Mouse (Mus musculus): ENCODE measurements at regions not wholly inside any gene's neighbourhood (a gene's known extent, or its start where the extent isn't known, plus 50 kb on each side); places are given as distances from the start of the nearest gene placed in this dataset.

DNA sequence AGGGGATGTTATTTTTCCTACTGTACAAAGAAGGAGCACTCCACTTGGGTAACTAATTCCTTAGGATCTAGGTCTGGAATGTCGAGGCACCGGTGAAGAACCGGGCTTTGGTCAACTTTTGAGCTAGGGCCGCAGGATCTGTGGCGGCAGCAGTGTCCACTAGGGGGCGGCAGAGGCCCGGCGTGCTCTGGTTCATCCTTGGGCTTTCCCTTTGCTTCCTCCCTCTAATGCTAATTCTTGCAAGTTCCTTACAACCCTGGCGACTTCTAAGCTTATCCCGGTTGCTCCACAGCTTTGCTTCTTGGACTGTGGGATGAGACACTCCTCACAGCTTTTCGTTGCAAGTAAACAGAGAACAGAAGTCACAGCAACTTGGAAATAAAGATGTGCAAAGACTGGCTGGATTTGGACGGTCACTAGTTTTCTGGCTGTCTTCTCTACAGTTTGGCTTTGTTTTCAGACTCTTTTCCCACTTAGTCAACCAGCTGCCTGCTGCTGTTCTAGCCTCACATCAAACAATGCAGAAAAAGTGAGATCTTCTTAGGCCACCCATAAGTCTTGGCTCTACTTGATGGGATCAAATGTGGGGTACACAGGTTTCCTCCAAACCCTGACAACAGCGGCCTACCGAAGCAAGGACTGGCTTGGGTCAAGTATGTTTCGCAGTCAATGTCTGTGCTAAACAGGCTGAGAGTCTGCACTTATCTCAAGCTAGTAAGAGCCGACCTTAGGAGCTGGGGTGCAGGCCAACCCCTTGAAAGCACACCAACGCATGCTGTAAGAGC lies 51.2 kb upstream of the Tmem72 start:
- Histone ChIP-seq H3K27ac (replicated peaks; ENCODE audit: low read depth, low read length) (no peak overlapping the region), H3K4me1 (ENCODE audit: control insufficient read depth, insufficient read depth, insufficient read length, low read length) (no peaks in the 10 kb centered on the region), H3K4me3 (ENCODE audit: insufficient read depth, low read depth, low read length) (no peak overlapping the region)

GRCm38 (mm10) chr6:116774954-116775675 lies 58.4 kb upstream of the Tmem72 start:
- no peak overlapping the region for H3K27ac ChIP-seq (replicated peaks; ENCODE audit: low read depth, low read length)
- no peak overlapping the region for H3K4me3 ChIP-seq (ENCODE audit: insufficient read depth, low read depth, low read length)
- H3K4me1 ChIP-seq (ENCODE audit: control insufficient read depth, insufficient read depth, insufficient read length, low read length), result no peaks in the 10 kb centered on the region

- Histone ChIP-seq H3K27ac (replicated peaks; ENCODE audit: low read depth, low read length) (no peak overlapping the region), H3K4me1 (ENCODE audit: control insufficient read depth, insufficient read depth, insufficient read length, low read length) (no peaks in the 10 kb centered on the region), H3K4me3 (ENCODE audit: insufficient read depth, low read depth, low read length) (no peak overlapping the region)
Observed at GRCm38 (mm10) chr6:116786553-116787335, 70.0 kb upstream of the Tmem72 start.

DNA sequence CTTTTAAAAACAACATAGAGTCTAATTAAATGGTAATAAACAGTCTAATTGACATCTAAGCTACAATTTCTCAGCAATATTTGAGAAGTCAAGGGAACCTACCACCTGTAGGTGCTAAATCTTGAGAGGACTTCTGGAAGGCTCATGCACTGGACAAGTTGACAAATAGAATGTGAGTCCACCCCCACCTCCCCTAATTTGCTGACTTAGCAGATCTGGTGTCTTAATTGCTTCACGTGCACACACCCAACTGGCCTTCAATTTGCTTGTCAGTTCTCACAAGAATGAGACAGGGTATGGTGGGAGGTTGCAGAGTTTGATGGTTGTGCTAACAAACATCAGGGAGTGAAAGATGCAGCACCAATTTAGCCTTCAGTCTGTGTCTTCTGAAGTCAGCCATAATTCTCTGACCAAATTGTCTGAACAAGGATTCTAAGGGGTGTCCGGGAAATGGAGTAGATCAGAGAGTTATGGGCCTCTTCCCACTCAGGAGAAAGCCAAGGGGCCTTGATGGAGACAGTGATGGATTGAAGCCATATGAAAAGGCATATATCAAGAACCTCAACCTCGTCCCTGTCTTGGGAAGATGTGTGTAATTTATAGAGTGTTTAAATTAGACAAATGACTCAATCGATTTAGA lies 76.7 kb upstream of the Tmem72 start:
- Histone ChIP-seq H3K4me1 (ENCODE audit: control insufficient read depth, insufficient read depth, insufficient read length, low read length) (no peaks in the 10 kb centered on the region), H3K4me3 (ENCODE audit: insufficient read depth, low read depth, low read length) (no peak overlapping the region), H3K27ac (replicated peaks; ENCODE audit: low read depth, low read length) (no peak overlapping the region)

GRCm38 (mm10) chr6:116793961-116794336 lies 77.2 kb upstream of the Tmem72 start:
- H3K27ac ChIP-seq (replicated peaks; ENCODE audit: low read depth, low read length), result no peak overlapping the region
- H3K4me1 ChIP-seq (ENCODE audit: control insufficient read depth, insufficient read depth, insufficient read length, low read length), result no peaks in the 10 kb centered on the region
- no peak overlapping the region for H3K4me3 ChIP-seq (ENCODE audit: insufficient read depth, low read depth, low read length)

DNA sequence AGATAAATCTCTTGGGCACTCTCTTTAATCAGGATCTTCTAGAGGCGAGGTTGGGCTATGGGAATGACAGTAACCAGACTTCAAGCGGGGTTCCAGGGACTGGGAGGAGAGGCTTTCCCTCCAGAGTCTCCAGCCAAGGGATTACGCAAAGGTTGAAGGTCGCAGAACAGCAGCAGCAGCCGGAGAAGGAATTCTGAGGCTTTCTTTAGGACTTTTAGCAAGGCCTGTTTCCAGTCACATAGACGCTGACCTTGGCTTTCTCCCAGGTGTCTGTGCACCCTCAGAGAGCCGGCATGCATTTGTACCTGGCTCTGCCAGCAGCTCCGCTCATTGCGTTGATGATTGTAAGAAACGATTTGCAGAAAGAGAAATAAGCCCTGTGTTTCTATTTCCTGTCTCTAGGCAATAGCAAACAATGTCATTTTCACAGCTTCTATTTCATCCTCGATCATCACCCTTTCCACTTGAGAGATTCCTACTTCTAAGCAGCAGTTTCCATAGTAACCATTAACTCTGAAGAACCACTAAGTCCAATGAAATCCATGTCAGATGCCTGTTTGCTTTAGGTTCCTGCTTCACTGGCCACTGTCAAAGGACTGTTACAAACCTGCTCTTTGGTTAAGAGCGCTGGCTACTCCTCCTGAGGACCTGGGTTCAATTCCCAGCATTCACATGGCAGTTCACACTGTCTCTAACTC lies 104.7 kb upstream of the Tmem72 start:
- H3K4me1 ChIP-seq (ENCODE audit: control insufficient read depth, insufficient read depth, insufficient read length, low read length), result no peaks in the 10 kb centered on the region
- no peak overlapping the region for H3K27ac ChIP-seq (replicated peaks; ENCODE audit: low read depth, low read length)
- H3K4me3 ChIP-seq (ENCODE audit: insufficient read depth, low read depth, low read length), result no peak overlapping the region

GRCm38 (mm10) chr6:116822605-116823004 lies 105.9 kb upstream of the Tmem72 start:
- no peak overlapping the region for H3K27ac ChIP-seq (replicated peaks; ENCODE audit: low read depth, low read length)
- H3K4me3 ChIP-seq (ENCODE audit: insufficient read depth, low read depth, low read length), result no peak overlapping the region
- no peaks in the 10 kb centered on the region for H3K4me1 ChIP-seq (ENCODE audit: control insufficient read depth, insufficient read depth, insufficient read length, low read length)

DNA sequence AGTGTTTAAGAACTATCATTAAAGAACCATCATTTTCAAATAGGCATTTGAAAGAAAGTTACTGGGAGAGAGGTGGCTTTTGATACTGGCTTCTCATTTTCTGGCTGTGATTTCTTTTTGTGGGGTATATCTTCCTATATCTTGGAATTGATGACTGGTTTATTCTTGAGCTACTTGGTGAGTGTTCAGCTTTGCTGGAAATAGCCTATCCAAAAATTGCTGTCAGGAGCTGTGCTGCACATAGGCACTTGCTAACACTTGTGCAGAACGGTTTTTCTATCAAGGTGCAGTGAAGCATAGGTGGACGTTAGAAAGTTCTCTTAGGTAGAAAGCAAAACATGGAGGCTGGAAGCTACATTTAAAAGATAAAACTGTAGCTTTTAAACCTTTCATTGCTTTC lies 108.9 kb upstream of the Tmem72 start:
- Histone ChIP-seq H3K4me1 (ENCODE audit: control insufficient read depth, insufficient read depth, insufficient read length, low read length) (no peaks in the 10 kb centered on the region), H3K27ac (replicated peaks; ENCODE audit: low read depth, low read length) (no peak overlapping the region), H3K4me3 (ENCODE audit: insufficient read depth, low read depth, low read length) (no peak overlapping the region)

DNA sequence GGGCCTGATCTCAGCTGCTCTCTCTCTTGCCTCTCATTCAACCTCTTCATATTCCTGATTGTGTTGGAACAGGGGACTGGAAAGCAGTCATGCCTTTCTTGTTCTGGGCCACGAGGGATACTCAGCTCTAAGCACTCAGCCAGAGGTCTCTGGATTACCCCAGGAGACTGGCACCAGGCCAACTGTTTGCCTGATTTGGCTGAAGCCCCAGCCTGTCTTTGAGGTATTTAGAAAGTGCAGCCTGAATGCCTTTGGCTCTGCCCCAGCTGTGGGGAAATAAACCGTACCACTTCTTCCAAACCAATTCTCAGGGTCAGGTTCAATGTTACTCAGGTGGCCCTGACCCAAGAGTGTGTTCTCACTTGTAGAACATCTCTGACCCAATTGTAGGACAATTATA lies 112.6 kb upstream of the Tmem72 start:
- Histone ChIP-seq H3K4me1 (ENCODE audit: control insufficient read depth, insufficient read depth, insufficient read length, low read length) (no peaks in the 10 kb centered on the region), H3K4me3 (ENCODE audit: insufficient read depth, low read depth, low read length) (no peak overlapping the region), H3K27ac (replicated peaks; ENCODE audit: low read depth, low read length) (no peak overlapping the region)

DNA sequence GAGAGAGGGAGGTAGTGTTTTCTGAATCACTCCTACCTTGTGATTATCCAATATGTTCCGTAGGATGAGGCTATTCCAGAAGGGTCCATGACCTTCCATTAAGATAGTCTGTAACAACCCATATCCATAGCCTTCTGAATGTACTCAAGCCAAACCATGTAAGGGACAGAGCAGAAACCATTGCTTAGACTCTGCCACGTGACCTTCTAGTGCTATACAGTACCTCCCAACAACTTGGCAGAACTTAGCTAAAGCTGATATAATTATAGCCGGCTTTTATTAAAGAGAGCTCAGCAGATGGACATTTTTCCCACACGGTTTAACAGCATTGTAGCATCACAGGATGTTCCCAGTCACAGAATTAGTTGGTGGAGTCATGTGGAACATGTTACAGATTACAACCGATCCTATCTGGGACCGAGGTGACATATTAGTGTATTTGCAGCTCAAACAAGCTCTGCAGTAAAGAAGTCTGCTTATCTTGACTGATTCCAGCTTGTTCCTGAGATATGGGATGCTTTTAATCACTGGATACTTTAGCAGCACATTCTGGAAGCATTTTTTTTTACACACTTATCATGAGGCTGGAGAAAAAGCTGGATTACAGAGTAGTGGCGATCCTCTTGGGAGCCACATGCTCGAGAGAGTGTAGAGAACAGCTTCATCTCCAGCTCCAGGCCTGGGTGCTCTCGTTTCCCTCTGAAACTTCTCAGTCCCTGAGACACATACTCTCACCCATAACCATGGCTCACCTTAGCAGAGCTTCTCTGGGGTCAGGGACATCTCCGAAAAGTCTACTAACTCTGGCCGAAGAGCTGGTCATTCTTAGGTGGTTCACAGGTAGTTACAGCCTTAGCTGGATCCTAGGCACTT lies 129.5 kb upstream of the Tmem72 start:
- Histone ChIP-seq H3K27ac (replicated peaks; ENCODE audit: low read depth, low read length) (no peak overlapping the region), H3K4me1 (ENCODE audit: control insufficient read depth, insufficient read depth, insufficient read length, low read length) (no peaks in the 10 kb centered on the region), H3K4me3 (ENCODE audit: insufficient read depth, low read depth, low read length) (no peak overlapping the region)

GRCm38 (mm10) chr6:116848538-116849093 lies 131.9 kb upstream of the Tmem72 start:
- no peaks in the 10 kb centered on the region for H3K4me1 ChIP-seq (ENCODE audit: control insufficient read depth, insufficient read depth, insufficient read length, low read length)
- H3K27ac ChIP-seq (replicated peaks; ENCODE audit: low read depth, low read length), result no peak overlapping the region
- no peak overlapping the region for H3K4me3 ChIP-seq (ENCODE audit: insufficient read depth, low read depth, low read length)

DNA sequence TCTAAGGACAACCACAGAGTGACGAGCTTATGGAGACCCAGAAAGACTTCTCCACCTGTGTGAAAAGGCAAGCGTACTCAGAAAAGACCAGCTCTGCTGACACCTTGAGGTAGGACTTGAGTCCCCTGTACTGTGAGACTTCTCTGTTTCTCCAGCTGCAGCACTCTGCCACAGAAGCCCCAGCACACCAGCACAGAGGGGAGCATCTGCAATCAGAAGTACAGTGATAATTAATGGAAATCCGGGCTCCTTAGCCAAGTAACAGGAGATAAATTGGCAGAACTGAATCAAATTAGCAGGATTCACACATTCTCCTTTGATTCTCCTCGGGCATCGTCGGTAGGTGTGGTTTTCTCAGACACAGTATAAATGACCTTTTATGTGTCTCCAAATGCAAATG lies 137.3 kb upstream of the Tmem72 start:
- Histone ChIP-seq H3K4me1 (ENCODE audit: control insufficient read depth, insufficient read depth, insufficient read length, low read length) (no peaks in the 10 kb centered on the region), H3K4me3 (ENCODE audit: insufficient read depth, low read depth, low read length) (no peak overlapping the region), H3K27ac (replicated peaks; ENCODE audit: low read depth, low read length) (no peak overlapping the region)

- no peak overlapping the region for H3K27ac ChIP-seq (replicated peaks; ENCODE audit: low read depth, low read length)
- no peaks in the 10 kb centered on the region for H3K4me1 ChIP-seq (ENCODE audit: control insufficient read depth, insufficient read depth, insufficient read length, low read length)
- H3K4me3 ChIP-seq (ENCODE audit: insufficient read depth, low read depth, low read length), result no peak overlapping the region
Observed at GRCm38 (mm10) chr6:116856093-116856492, 139.4 kb upstream of the Tmem72 start.
